Mouse (Mus musculus) ZHBTc4 (cell line): Measurements from ENCODE around the gene Brsk1.

Experiments
- DNase-seq: peaks from one replicate; pipeline ENCODE4 v3.0.0-alpha.2; 2011; ENCODE audit warnings: low read depth, low spot score

The Brsk1 gene

DNA sequence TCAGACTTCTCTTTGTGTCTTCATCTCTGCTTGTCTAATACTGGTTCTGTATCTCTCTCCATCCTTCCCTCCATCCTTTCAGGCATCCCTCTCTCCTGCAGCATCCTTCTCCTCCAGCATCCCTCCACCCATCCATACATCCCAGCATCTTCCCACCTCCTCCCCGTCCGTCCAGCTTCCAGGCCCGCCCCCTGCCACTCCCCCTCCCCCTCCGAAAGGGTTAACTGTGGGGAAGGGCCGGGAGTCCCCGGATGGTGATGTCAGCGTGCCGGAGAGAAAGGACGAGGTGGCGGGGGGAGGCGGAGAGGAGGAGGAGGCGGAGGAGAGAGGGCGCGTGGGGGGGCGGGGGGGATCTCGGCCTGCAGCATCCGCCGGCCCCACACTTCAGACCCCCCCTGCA lies at the start of gene Brsk1:
Gene Brsk1 (plus strand): TSS at position 218 of the 400 bp plus-strand sequence.
- peak; percentile 89 for DNase-seq

DNA sequence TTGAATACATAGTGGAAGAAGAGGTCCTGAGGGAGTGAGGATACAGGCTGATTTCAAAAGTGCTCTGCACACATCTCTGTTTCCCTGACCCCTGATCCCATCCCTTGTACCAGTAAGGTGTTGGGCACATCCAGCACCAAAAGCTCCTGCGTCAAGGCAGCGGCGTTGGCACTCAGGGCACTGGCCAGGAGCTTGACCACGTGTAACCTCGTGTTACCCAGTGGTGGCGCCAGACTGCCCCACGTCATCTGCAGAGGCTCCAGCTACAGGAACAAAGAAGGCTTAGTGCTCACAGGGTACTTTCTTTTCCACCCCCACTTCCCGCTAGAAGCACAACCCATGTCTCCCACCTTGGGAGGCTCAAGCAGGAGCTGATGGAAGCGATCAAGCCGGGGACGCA lies 49.2 kb upstream of the Brsk1 start:
- no peak for DNase-seq

DNA sequence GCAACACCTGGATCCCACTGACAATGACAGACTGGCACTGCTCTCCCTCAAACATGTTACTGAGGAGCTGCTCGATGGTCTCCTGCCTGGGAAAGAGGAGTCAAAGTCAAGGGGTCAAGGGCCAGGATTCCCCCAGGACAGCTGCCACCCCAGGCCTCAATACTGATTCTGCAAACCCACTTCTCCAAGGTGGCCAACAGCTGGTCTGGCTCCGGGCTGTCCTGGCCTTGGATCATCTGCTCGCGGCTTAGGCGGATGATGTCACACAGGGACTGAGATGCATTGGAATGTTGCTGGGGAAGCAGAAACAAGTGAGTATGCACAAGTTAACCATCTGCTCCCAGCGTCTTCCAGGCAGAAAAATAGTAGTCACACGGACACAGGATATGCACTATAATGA lies 48.4 kb upstream of the Brsk1 start:
- no peak for DNase-seq

DNA sequence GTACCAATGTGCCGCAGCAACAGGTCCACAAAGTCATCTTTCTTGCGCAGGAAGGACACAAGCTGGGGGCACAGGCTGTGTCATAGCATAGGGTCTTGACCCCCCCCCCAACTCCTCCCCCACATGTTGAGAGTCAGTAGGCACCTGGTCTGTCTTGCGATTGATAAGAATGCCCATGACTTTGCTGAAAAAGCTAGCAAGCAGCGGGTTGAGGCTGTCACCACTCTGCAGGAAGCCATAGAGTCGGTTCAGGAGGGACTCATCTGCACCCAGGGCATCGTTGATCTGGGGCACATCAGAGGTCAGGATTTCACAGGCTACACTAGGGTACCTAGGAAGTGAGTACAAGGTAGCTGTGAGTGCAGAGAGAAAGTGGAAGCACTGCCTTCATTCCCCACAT lies 47.2 kb upstream of the Brsk1 start:
- no peak for DNase-seq

DNA sequence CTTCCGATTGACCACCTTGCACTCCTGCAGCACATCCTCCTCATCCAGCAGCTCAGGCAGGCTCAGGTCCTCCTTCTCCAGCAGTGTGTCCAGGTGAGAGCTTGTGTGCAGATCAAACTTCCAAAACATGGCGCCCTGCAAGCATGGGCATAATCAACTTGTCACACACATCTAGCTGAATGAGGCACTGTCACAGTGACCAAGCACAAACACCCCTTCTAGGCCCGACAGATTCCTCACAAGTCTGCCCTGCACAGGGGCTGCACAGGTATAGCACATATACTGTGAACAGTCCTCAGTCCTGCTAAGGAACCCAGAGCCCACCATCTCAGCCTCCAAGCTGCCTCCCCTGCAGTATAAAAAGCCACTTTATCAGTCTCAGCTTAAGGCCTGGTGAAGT lies 43.6 kb upstream of the Brsk1 start:
- DNase-seq: no peak

DNA sequence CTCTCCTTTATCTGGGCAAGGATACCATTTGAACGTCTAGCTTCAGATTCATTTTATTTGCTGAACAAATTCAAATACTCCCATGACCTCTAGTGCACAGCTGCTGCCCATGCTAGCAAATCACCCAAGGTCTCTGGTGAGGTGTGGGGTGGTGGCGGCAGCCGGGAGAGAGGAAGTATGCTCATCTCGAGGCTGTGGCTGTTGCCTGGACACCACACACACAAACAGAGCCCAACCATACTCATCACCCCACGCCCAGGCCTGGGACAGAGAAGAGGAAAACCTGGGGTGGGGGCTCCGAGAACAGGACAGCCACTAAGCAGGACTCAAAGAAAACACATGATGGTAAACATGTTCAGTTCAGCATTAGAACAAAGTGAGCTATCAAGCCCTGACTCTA lies 43.1 kb upstream of the Brsk1 start:
- no peak for DNase-seq

DNA sequence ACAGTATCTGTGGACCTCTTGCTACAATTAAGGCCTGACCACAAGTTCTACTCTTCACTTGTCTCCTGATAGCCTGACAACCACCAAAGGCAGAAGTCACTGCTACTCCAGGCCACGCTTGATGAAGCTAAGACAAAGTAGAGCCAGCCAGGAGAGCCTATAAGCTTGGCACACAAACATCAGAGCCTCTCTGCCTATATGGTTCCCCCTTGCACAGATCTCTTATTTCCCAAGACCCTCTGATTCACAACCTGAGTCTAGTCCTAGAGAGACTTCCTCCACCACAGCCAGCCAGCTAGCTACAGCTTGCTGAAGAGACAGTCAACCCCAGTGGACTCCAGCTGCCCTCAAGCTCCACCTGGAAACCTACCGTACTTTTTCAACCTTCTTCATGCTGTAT lies 42.4 kb upstream of the Brsk1 start:
- no peak for DNase-seq

DNA sequence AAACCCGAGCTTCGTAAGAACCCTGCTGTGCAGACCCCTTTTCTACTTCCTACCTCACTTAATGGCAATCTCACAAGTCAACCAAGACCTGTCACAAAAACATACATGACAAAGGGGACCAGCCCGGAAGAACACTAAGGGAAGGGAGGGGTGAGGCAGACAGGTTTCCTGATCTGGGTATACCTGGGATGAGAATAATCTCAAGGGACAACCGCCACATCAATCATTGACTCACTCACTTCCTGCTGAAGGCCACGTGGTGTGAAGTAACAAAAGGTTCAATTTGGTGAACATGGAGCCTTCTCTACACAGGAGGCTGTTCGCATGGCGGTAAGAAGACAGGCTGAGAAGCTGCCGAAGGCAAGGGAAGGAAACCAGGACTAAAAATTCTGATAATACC lies 38.8 kb upstream of the Brsk1 start:
- peak; percentile 50 for DNase-seq

DNA sequence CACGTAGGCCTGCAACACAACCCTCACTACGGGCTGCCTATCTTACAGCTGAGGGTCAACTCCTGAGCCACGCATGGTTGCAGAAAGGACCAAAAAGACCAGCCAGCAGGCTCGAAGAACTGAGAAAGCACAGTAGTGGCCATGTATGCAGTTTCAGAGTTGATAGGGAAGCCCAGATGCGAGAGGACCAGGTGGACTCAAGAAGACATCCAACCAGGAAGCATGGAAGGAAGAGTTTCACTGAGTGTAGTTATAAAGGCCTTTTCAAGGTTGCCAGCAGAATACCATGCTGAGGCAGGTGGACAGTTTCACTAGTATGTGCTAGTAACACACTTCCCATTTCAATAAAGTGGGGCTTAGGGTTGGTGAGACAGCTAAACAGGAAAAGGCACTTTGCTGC lies 37.7 kb upstream of the Brsk1 start:
- DNase-seq: no peak

DNA sequence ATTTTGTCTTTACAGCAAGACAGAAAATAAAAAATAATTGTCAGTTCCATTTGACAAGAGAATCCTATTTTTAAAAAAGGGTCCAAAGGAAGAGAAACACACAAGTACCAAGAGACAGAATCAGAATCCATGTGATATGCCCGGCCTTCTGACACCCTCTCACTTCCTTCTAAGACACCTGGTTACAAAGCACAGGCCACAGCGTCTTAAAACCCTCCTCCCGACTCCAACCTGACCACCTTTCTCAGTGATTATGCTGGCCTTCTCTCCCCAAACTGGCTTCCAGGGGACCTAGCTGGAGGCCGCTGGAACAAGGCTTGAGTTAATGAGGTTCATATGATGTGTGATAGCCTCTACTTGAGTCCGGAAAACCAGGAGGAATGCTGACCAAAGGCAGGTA lies 37.1 kb upstream of the Brsk1 start:
- no peak for DNase-seq

DNA sequence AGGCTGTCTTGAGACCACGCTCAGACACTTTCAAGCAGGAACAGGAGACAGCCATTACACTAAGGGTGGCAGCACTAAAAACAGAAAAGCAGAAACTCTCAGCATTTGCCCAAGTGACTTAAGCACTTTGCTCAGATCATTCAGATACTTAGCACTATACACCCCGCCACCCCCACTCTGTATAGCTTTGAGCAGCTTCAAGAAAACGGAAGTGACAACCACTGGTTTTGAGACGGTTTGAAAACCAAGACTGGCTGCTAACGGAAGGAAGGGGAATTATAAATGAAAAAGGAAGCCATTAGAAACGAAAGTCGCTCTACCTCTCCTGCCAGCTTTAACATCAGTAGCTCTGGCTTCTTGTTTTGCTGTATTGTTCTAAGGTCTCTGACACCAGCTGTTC lies 36.6 kb upstream of the Brsk1 start:
- no peak for DNase-seq

DNA sequence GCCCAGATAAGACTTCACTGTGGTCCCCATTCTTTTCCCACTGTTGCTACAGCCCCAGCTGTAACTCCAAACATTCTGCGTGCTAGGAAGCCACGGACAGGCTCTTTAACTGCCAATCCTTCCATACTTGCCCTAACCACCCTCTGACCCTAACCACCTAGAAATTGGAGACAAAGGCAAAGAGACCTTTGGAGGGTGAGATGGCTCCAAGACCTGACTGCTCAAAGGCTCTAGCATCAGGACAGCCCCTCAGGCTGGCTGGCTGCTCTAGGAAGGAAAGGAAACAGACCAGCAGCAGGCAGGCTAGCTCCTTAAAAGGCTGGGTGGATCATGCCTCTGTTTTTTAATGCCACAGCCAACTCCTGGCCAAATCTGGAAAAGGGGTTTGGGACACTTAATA lies 36.2 kb upstream of the Brsk1 start:
- DNase-seq: no peak

DNA sequence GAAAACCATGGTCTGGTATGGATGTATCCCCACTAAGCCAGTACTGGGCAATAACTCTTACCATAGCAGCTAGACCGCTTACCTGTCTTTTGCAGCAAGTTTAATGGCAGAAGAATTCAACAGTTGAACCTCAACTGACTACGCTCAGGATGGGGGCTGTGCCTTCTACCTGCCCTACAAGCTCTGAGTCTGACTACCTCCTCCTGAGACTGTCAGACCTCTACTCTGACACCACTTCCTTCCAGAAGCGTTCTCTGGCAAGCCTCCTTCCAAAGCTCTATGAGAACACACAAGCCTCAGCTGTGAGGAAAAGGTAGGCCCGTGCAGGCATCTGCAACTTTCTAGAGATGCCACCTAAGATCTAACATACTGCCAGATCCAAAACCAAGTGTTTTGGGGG lies 35.0 kb upstream of the Brsk1 start:
- no peak for DNase-seq

DNA sequence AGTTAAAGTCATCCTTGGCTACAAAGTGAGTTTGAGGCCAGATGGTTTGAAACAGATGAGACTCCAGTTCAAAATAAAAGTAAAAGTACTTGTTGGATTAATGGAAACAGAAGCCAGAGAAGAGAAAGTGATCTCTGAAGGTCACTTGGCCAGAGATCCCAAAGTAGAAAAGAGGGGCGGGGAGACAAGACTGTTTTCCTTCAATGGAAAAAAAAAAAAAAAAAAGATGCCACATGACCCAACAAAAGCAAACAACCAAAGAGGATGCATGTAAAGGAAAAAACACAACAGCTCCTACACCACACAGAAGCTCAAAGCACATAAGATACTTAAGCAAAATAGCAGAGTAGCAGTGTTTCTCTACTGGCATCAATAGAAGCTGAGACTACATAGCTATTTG lies 34.5 kb upstream of the Brsk1 start:
- DNase-seq: no peak

DNA sequence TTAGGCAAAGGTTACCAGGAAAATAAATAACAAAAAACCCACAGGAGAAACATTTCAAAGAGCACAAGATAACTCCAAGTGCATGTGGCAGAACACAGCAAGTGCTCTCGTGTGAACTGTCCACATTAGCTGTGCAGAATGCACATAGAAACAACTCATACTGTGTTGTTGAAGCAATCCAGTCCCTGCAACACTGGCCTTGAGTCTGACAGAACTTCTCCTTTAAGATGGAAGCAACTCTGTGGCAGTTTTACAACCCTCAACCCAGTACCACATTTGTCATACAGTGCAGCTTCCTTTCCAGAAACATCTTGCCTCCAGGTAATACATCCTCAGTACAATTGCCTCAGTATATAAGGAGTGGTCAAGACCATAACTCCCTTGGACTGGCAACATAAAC lies 33.6 kb upstream of the Brsk1 start:
- DNase-seq: no peak

DNA sequence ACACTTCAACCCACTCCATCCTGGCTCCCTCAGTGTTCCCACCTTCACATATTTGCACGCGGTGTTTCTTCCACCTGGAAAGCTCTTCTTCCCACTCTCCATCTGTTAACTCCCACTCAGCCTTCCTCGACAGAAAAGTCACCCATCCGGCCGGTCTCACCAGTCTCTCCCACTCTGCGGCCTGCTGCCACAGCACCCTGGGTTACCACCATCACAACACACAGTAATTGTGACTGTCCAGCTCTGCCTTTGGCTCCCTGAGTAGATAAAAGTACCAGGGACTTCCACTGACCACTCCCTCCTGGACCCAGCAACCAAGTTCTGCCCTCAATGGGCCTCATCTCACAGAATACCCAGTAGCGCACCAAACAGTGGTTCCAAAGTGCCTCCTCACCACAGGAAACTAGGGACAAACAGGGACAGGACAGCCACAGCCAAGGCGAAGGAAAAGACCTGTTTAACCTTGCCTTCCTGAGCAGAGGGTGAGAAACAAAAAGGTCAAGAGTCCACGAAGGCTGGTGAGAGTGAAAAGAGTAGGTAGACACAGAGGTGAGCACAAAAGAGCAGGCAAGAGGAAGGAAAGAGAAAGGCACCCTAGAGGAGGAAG lies 32.8 kb upstream of the Brsk1 start:
- no peak for DNase-seq

DNA sequence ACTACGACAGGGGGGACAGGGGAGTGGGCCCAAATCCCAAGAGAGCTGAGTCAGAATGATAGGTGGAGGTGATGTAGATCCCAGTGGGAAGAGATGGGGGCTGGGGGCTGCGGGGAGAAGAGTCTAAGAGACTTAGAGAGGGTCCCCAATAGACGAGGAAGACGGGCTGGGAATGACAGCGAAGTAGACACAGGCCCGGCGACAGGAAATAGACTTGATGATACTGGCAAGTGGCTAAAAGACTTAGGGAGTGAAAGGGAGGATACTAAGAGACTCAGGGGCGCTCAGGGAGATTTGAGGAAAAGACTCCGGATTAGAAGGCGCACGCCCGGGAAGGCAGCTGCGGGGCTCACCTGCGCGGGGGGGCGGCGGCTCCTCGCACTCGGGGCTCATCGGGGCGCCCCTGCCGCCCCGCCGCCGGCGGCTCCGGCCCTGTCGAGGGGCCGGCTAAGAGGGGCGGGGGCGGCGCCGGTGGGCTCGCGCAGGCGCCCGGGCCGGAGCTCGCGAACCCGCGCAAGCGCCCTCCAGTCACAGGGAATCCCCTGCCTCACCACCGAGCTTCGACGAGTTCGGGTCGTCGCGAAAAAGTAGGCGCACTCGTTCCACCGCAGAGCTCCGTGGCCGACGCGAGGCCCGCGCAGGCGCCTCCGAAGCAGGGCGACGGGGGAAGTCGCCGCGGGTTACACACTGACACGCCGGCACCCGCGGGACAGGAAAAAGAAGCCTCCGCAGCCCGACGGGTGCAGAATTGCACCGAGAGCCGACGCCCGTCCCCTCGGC lies 32.1 kb upstream of the Brsk1 start:
- no peak for DNase-seq

DNA sequence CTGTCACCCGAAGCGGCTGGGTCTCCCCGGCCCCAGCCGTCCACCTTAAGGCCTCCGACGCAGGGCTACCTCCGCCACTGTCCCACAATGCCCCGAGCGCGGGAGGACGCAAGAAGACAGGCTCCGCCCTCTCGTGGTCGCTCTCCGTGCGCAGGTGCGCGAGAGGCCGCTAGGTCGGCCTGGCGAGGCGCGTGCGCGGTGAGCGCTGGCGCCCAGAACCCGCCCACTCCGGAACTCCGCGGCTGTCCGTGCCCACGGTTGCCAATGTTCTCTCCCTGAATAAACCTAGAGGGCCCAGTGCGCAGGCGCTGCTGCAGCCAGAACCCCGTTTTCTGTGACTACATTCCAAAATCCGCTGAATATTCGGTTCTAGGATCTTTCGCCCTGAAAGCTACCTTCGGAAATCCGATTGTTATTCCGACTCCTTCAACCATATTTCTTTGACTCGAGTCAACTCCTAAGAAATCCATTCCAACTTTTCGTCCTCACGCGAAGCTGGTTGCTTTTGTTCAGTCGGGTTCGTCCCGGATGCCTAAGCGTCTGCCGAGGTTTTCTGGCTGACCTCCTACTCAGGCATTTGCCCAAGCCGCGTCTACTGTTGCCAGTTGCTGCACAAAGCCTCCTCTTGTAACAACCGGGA lies 31.4 kb upstream of the Brsk1 start, which contains the start of gene Ppp6r1:
Gene Ppp6r1 (minus strand): TSS at position 108 of the 640 bp plus-strand sequence.
- peak; percentile 98 for DNase-seq

DNA sequence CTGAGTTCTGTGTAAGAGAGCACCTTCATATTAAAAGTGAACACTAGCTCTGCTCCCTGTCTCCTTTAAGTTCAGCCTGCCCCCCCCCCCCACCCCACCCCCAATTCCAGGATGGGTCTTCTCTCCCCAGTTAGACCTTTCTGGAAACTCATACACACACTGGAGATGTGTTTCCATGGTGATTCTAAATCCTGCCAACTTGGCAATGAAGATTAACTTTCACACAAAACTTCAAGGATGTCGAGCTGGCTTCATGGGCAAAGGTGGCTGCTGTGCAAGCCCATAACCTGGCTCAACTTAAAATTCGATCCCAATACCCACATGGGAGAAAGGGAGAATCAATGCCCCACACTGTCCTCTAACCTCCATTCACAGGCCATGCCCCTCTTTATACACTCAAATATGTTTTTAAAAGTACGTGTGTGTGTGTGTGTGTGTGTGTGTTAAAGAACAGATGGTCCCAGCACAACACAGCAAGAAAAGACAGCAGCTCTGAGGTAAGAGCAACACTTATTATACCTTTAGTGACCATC lies 30.4 kb upstream of the Brsk1 start:
- no peak for DNase-seq

DNA sequence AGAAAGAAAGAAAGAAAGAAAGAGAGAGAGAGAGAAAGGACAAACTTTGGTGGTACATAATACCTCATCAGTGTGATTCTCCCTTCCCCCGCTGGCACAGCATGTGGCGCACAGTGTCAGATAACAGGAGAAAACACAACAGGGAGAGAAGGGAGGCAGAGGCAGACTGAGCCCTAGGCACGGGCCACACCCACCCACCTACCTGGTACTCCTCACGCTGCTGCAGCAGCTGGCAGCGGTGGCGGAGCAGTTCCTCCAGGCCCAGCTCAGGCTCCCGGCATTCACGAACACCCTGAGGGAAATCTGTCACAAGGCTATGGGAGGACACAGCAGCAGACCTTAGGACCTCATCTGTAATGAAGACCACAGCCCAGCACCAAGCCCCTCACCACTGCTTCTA lies 27.2 kb upstream of the Brsk1 start:
- DNase-seq: peak; percentile 16

DNA sequence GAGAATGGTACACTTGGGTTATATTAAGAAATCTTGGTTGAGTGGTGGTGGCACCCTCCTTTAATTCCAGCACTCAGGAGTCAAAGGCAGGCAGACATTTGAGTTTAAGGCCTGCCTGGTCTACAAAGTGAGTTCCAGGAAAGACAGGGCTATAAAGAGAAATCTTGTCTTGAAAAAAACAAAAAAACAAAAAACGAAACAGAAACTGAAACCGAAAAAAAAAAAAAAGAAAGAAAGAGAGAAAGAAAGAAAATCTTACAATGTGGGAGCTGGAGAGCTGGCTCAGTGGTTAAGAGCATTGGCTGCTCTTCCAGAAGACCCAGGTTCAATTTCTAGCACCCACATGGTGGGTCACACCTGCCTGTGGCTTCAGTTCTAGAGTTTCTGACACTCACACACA lies 26.7 kb upstream of the Brsk1 start:
- no peak for DNase-seq

DNA sequence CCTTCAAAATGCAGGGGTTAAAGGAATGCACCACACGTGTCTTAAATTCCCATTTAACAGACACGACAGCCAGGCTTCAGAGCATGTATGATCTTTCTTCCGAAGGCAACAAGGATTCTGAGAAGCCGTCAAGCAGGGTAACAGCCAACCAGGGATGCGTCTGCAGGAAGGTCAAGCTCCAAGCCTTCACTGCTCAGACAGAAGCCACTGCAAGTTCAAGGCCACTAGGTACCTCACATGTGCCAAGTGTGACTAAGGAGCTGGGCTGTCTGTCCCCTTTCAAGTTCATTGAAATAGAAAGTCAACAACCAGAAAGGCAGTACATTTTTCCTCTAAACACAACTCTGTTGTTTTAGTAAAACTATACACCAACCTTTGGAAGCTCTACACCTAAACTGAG lies 23.5 kb upstream of the Brsk1 start:
- no peak for DNase-seq

DNA sequence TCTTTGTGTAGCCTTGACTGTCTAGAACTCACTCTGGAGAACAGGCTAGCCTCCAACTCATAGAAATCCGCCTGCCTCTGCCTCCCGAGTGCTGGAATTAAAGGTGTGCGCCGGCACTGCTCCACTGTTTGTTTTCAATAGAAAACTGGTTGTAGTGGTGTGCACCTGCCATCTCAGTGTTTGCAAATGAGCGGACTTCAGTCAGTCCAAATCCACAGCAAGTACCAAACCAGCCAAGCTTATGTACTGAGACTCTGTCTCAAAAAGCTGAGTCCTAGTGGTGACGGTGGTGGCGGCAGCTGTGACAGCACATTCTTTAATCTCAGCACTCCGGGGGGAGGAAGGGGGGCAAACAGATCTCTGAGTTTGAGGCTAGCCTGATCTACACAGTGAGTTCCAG lies 21.9 kb upstream of the Brsk1 start:
- no peak for DNase-seq
